Mouse (Mus musculus) liver, embryonic 14.5 days (tissue): ENCODE results near the gene Lrmda.

Experiments used
- CTCF ChIP-seq: IDR thresholded peaks from 2 replicates; pipeline ENCODE4 v1.5.1; 2016; ENCODE audit warnings: antibody characterized with exemption, low read depth, control low read depth
- EP300 ChIP-seq: IDR thresholded peaks from 2 replicates; pipeline ENCODE4 v1.6.1; 2016; ENCODE audit warnings: antibody characterized with exemption, low read depth

DNA sequence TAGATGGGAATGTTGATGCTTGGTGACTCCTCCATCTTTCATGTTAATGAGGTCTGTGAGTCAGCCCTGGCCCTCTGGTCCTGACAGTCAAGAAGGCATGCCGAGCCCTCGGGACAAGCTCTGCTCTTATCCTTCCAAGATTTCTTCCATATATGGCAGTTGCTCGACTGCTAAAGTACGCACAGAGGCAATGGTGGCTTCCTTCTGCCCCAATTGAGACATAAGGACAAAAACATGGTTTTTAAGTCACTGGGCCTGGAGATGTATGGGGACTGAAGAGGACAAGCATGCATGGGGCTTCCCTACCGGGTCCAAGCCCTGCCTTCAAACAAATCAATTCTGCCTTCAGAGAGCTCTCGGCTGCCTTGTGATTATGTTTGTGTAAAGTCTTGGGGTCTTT lies 793.3 kb downstream of the Lrmda start:
- TF ChIP-seq EP300 (no peak), CTCF (no peak)
